Mouse (Mus musculus) megakaryocyte, embryonic 14.5 days (primary cell): ENCODE data around the gene Slc20a1.

ENCODE experiments used
- FLI1 ChIP-seq: IDR thresholded peaks from 2 replicates; pipeline ENCODE4 v1.6.1; 2012; ENCODE audit warnings: low read length, inconsistent platforms, mixed read lengths
- GATA1 ChIP-seq: IDR thresholded peaks from 3 replicates; pipeline ENCODE4 v1.6.1; 2012; ENCODE audit warnings: mixed read lengths, low read length, inconsistent platforms, borderline replicate concordance

DNA sequence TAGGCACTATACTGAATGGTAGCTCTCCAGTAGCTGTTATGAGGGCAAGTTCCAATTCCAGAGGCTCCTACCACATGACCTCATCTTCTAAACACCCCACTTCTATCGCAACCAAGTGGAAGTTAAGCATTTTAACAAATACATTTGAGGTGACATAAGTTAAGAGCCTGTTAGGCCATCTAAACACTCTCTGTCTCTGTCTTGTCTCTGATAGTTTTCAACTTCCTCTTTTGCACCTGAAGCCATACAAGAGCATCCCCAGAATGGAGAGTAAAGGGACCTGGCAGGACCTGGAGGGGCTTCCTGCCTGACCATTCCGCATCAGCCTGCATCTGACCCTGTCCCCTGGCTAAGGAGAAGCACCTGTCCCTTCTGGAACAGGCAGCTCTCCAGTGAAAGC is 36.2 kb downstream of the Slc20a1 start:
- no peak for TF ChIP-seq GATA1
- TF ChIP-seq FLI1, result no peak
